Mouse (Mus musculus) MEL (cell line): ENCODE measurements around the gene Pias3. TPM values are rescaled to one million over a fixed set of nuclear protein-coding genes. Genes with fewer than 3 reads are reported as not detected.
A peak's percentile ranks its signal among the peaks of the same experiment; 100 is the strongest.

Experiments
- DNase-seq: peaks from one replicate; pipeline ENCODE4 v3.0.0; 2011; ENCODE audit warnings: low read depth, low spot score
- H3K27ac ChIP-seq: 2 replicates; pipeline ENCODE4 v1.5.1; 2012; ENCODE audit warnings: low read depth, mild to moderate bottlenecking, control low read depth, low read length, moderate library complexity; ENCODE audit not compliant: control insufficient read depth
- H3K27me3 ChIP-seq, 2 experiments: fragments of 150-350 bp in 1 of 2; sonication (generic) in 1 of 2; 2 replicates each; pipeline ENCODE4 v1.6.1; 2012; ENCODE audit warnings: low read length in 2 of 2, mild to moderate bottlenecking in 2 of 2, improper control_type of control experiment in 1 of 2, moderate library complexity in 1 of 2; ENCODE audit not compliant: insufficient read depth in 2 of 2, control insufficient read depth in 1 of 2
- H3K36me3 ChIP-seq, 2 experiments: 2 replicates each; pipeline ENCODE4 v1.6.1; 2012 to 2014; ENCODE audit warnings: low read length in 2 of 2, improper control_type of control experiment in 1 of 2, inconsistent platforms in 1 of 2, mild to moderate bottlenecking in 1 of 2; ENCODE audit not compliant: insufficient read depth in 2 of 2, control insufficient read depth in 1 of 2
- H3K4me1 ChIP-seq, 2 experiments: fragments of 150-350 bp in 1 of 2; sonication (generic) in 1 of 2; 2 replicates each; pipeline ENCODE4 v1.6.1; 2012; ENCODE audit warnings: low read length in 2 of 2, improper control_type of control experiment in 1 of 2, mild to moderate bottlenecking in 1 of 2; ENCODE audit not compliant: insufficient read depth in 2 of 2, control insufficient read depth in 1 of 2
- H3K4me3 ChIP-seq, 2 experiments: fragments of 150-350 bp in 1 of 2; sonication (generic) in 1 of 2; 2 replicates each; pipeline ENCODE4 v1.5.1; 2012; ENCODE audit warnings: low read depth in 2 of 2, low read length in 2 of 2, mild to moderate bottlenecking in 2 of 2, moderate library complexity in 2 of 2, control low read depth in 1 of 2, improper control_type of control experiment in 1 of 2; ENCODE audit not compliant: control insufficient read depth in 1 of 2, insufficient read depth in 1 of 2
- H3K79me2 ChIP-seq: 2 replicates; pipeline ENCODE4 v1.6.1; 2012; ENCODE audit warnings: mild to moderate bottlenecking, low read length, moderate library complexity; ENCODE audit not compliant: control insufficient read depth, poor library complexity, insufficient read depth
- H3K9ac ChIP-seq: 2 replicates; pipeline ENCODE4 v1.6.1; 2012; ENCODE audit warnings: low read depth, mild to moderate bottlenecking, control low read depth, low read length, moderate library complexity; ENCODE audit not compliant: control insufficient read depth, poor library complexity, severe bottlenecking
- H3K9me3 ChIP-seq: fragments of 150-350 bp; sonication (generic); replicated peaks from 2 replicates; pipeline ENCODE4 v1.6.1; 2012; ENCODE audit warnings: mild to moderate bottlenecking, low read length, improper control_type of control experiment, moderate library complexity; ENCODE audit not compliant: insufficient read depth
- CHD1 ChIP-seq: IDR thresholded peaks from 2 replicates; pipeline ENCODE4 v1.6.1; 2012; ENCODE audit warnings: low read depth, mild to moderate bottlenecking, inconsistent platforms, low read length, improper control_type of control experiment
- CTCF ChIP-seq, 3 experiments: IDR thresholded peaks in 2 of 3; conservative IDR thresholded peaks in 1 of 3; 2 replicates each; pipeline ENCODE4 v1.5.1; 2011 to 2012; ENCODE audit warnings: low read length in 3 of 3, low read depth in 2 of 3, mild to moderate bottlenecking in 2 of 3, improper control_type of control experiment in 1 of 3, inconsistent platforms in 1 of 3, mixed read lengths in 1 of 3, moderate library complexity in 1 of 3; ENCODE audit not compliant: control insufficient read depth in 1 of 3, insufficient read depth in 1 of 3, poor library complexity in 1 of 3, severe bottlenecking in 1 of 3
- GABPA ChIP-seq: IDR thresholded peaks from 2 replicates; pipeline ENCODE4 v1.6.1; 2012; ENCODE audit warnings: low read depth, mild to moderate bottlenecking, inconsistent platforms, low read length, improper control_type of control experiment, moderate library complexity
- GATA1 ChIP-seq: IDR thresholded peaks from 2 replicates; pipeline ENCODE4 v1.6.1; 2011; ENCODE audit warnings: low read depth, low read length, improper control_type of control experiment
- HCFC1 ChIP-seq: IDR thresholded peaks from 2 replicates; pipeline ENCODE4 v1.6.1; 2012; ENCODE audit warnings: low read depth, mild to moderate bottlenecking, inconsistent platforms, low read length, improper control_type of control experiment, moderate library complexity
- KAT2A ChIP-seq: conservative IDR thresholded peaks from 2 replicates; pipeline ENCODE4 v1.6.1; 2012; ENCODE audit warnings: low read depth, low read length, improper control_type of control experiment, inconsistent platforms
- MEF2A ChIP-seq: IDR thresholded peaks from 2 replicates; pipeline ENCODE4 v1.6.1; 2014; ENCODE audit warnings: low read depth, mild to moderate bottlenecking, inconsistent platforms, low read length, improper control_type of control experiment; ENCODE audit not compliant: poor library complexity, insufficient replicate concordance, severe bottlenecking; ENCODE audit errors: extremely low read depth
- MYB ChIP-seq: IDR thresholded peaks from 2 replicates; pipeline ENCODE4 v1.6.1; 2011; ENCODE audit warnings: mild to moderate bottlenecking, low read depth, low read length, improper control_type of control experiment
- NELFE ChIP-seq: IDR thresholded peaks from 2 replicates; pipeline ENCODE4 v1.6.1; 2011; ENCODE audit warnings: low read depth, low read length, improper control_type of control experiment
- NRF1 ChIP-seq: IDR thresholded peaks from 2 replicates; pipeline ENCODE4 v1.6.1; 2014; ENCODE audit warnings: low read depth, mild to moderate bottlenecking, inconsistent platforms, low read length, improper control_type of control experiment, moderate library complexity; ENCODE audit not compliant: poor library complexity, insufficient read depth, severe bottlenecking
- POLR2AphosphoS2 ChIP-seq: IDR thresholded peaks from 2 replicates; pipeline ENCODE4 v1.6.1; 2011; ENCODE audit warnings: low read length, improper control_type of control experiment
- POLR2AphosphoS5 ChIP-seq: IDR thresholded peaks from 2 replicates; pipeline ENCODE4 v1.6.1; 2012; ENCODE audit warnings: low read depth, borderline replicate concordance, mild to moderate bottlenecking, inconsistent platforms, low read length, moderate library complexity, mixed read lengths
- RAD21 ChIP-seq: IDR thresholded peaks from 2 replicates; pipeline ENCODE4 v1.6.1; 2011; ENCODE audit warnings: mild to moderate bottlenecking, low read depth, low read length, improper control_type of control experiment
- RCOR1 ChIP-seq: IDR thresholded peaks from 2 replicates; pipeline ENCODE4 v1.6.1; 2012; ENCODE audit warnings: low read depth, mild to moderate bottlenecking, inconsistent platforms, low read length, improper control_type of control experiment
- SIN3A ChIP-seq: IDR thresholded peaks from 2 replicates; pipeline ENCODE4 v1.6.1; 2012; ENCODE audit warnings: low read length, improper control_type of control experiment, inconsistent platforms
- SMC3 ChIP-seq: IDR thresholded peaks from 2 replicates; pipeline ENCODE4 v1.6.1; 2011; ENCODE audit warnings: low read depth, low read length, improper control_type of control experiment
- TAL1 ChIP-seq: IDR thresholded peaks from 2 replicates; pipeline ENCODE4 v1.6.1; 2012; ENCODE audit warnings: mild to moderate bottlenecking, inconsistent platforms, low read length, moderate library complexity, mixed read lengths
- TBP ChIP-seq: IDR thresholded peaks from 2 replicates; pipeline ENCODE4 v1.8.0; 2011; ENCODE audit warnings: low read depth, low read length, improper control_type of control experiment
- TCF12 ChIP-seq: IDR thresholded peaks from 2 replicates; pipeline ENCODE4 v1.6.1; 2014; ENCODE audit warnings: low read depth, mild to moderate bottlenecking, inconsistent platforms, low read length, improper control_type of control experiment, moderate library complexity
- UBTF ChIP-seq: IDR thresholded peaks from 2 replicates; pipeline ENCODE4 v1.6.1; 2012; ENCODE audit warnings: low read depth, mild to moderate bottlenecking, inconsistent platforms, low read length, improper control_type of control experiment, moderate library complexity, borderline replicate concordance; ENCODE audit not compliant: insufficient read depth
- USF2 ChIP-seq, 2 experiments: IDR thresholded peaks; 2 replicates each; pipeline ENCODE4 v1.6.1; 2011 to 2012; ENCODE audit warnings: improper control_type of control experiment in 2 of 2, low read length in 2 of 2, borderline replicate concordance in 1 of 2, inconsistent platforms in 1 of 2, low read depth in 1 of 2, mild to moderate bottlenecking in 1 of 2; ENCODE audit not compliant: insufficient read depth in 1 of 2
- ZC3H11A ChIP-seq: IDR thresholded peaks from 2 replicates; pipeline ENCODE4 v1.6.1; 2012; ENCODE audit warnings: low read depth, mild to moderate bottlenecking, inconsistent platforms, low read length, improper control_type of control experiment
- polyA plus RNA-seq, 2 experiments: library from polyadenylated mRNA; stranded (reverse) in 1 of 2; unstranded in 1 of 2; fragments of >175 nt in 1 of 2; fragments of >200 nt in 1 of 2; gene quantifications; 2 replicates each; pipeline versions ENCODE4 v1.2.1 to v1.2.4; 2012; ENCODE audit warnings: low replicate concordance in 2 of 2, low read depth in 1 of 2; ENCODE audit not compliant: insufficient read length in 2 of 2, insufficient read depth in 1 of 2, missing spikeins in 1 of 2
- total RNA-seq: library from RNA; depleted of rRNA; stranded (reverse); fragments of 300-350 nt; gene quantifications from 2 replicates; pipeline ENCODE4 v1.2.3, GENCODE M21; 2012

Gene Pias3
- total and polyA plus RNA-seq, 3 experiments = 5.9 to 26.8 TPM; not detected in 1

GRCm38 (mm10) chr3:96669727-96670468 is 26.3 kb upstream of the Pias3 start, which contains the start of gene Ankrd35:
Ankrd35 (plus strand) TSS chr3:96670131.
- Histone ChIP-seq H3K27ac (no peak within 1 kb of the TSS), H3K4me1 (peaks cover 3 to 12% of the 10 kb centered on the region in 2 experiments), H3K36me3 (peaks cover 0 to 12% of the 10 kb centered on the region in 2 experiments; a peak in 2 of 4 replicates), H3K4me3 (peak within 1 kb of the TSS; percentile 57 to 61), H3K9me3 (no peaks in the 10 kb centered on the region), H3K79me2 (no peaks in the 10 kb centered on the region; the same call in 1 of the 2 replicates), H3K27me3 (no peaks in the 10 kb centered on the region), H3K9ac (peak within 1 kb of the TSS; percentile 54)
- TF ChIP-seq HCFC1 = no peak
- TF ChIP-seq NRF1 = no peak
- no peak for TF ChIP-seq MEF2A
- 0 out of 2 replicates have a peak, but pooled peaks have one; percentile 15 for TF ChIP-seq TCF12
- no peak for TF ChIP-seq NELFE
- TF ChIP-seq SIN3A = peak; percentile 64
- TF ChIP-seq TBP = 0 out of 2 replicates have a peak, but pooled peaks have one; percentile 8
- TF ChIP-seq CTCF (IDR thresholded peaks at IDR 0.05 in 2 of 3, conservative IDR thresholded peaks at IDR 0.05 in 1 of 3; ENCODE audit: control insufficient read depth in 1 of 3, insufficient read depth in 1 of 3, low read depth in 2 of 3, low read length in 3 of 3, poor library complexity in 1 of 3, severe bottlenecking in 1 of 3) = peak in 2 of 3 experiments; percentile 10 to 44; a peak in 3 of 6 replicates
- DNase-seq = peak; percentile 99

DNA sequence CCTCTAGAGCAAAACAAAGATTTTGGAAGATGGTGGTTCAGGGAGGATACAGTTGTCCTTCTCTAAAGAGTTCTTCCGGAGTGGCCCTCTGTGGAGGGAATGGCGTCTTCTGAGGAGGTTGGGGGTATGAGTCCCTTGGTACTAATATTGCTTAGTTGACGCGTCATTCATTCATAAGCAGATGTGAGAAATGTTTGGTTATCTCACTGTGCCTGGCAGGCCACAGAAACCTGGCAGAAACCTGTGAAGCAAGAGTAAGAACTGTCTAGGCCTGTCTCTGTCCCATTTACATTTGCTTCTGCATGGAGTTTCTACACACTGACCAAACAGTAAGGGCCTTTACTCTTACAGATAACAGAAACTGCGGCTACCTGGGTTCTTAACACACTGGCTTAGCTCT is 24.7 kb upstream of the Pias3 start:
- Histone ChIP-seq H3K4me1 (peaks cover 7 to 19% of the 10 kb centered on the region in 2 experiments), H3K79me2 (no peaks in the 10 kb centered on the region; the same call in 1 of the 2 replicates), H3K36me3 (peaks cover 0 to 21% of the 10 kb centered on the region in 2 experiments; a peak in 2 of 4 replicates), H3K9ac (no peak overlapping the region), H3K27me3 (no peaks in the 10 kb centered on the region), H3K4me3 (no peak overlapping the region), H3K27ac (no peak overlapping the region), H3K9me3 (no peaks in the 10 kb centered on the region)
- TF ChIP-seq TBP = no peak
- no peak for DNase-seq

GRCm38 (mm10) chr3:96673514-96673913 is 22.7 kb upstream of the Pias3 start:
- peaks cover 7 to 26% of the 10 kb centered on the region in 2 experiments for H3K4me1 ChIP-seq
- no peak overlapping the region for H3K27ac ChIP-seq
- DNase-seq = no peak
- H3K9me3 ChIP-seq = no peaks in the 10 kb centered on the region
- no peaks in the 10 kb centered on the region; the same call in 1 of the 2 replicates for H3K79me2 ChIP-seq
- H3K36me3 ChIP-seq = peaks cover 0 to 27% of the 10 kb centered on the region in 2 experiments; a peak in 2 of 4 replicates
- TF ChIP-seq CHD1 (no peak), MYB (no peak), TBP (no peak), SMC3 (no peak), TAL1 (no peak), GABPA (no peak), RAD21 (no peak), CTCF (IDR thresholded peaks at IDR 0.05 in 2 of 3, conservative IDR thresholded peaks at IDR 0.05 in 1 of 3; ENCODE audit: control insufficient read depth in 1 of 3, insufficient read depth in 1 of 3, low read depth in 2 of 3, low read length in 3 of 3, poor library complexity in 1 of 3, severe bottlenecking in 1 of 3) (no peak), ZC3H11A (no peak), RCOR1 (no peak), NRF1 (no peak), POLR2AphosphoS5 (no peak), KAT2A (no peak), GATA1 (no peak), TCF12 (no peak), NELFE (no peak), USF2 (IDR thresholded peaks at IDR 0.05; ENCODE audit: borderline replicate concordance in 1 of 2, insufficient read depth in 1 of 2, low read depth in 1 of 2, low read length in 2 of 2) (no peak), POLR2AphosphoS2 (no peak), UBTF (no peak)
- H3K9ac ChIP-seq = no peak overlapping the region
- H3K4me3 ChIP-seq = no peak overlapping the region
- H3K27me3 ChIP-seq = no peaks in the 10 kb centered on the region
